Mouse (Mus musculus): ENCODE measurements around the gene Lrrc36.

GRCm38 (mm10) chr8:105404496-105404895 lies 8.9 kb upstream of the Lrrc36 start:
- TF ChIP-seq POLR2A (IDR thresholded peaks at IDR 0.05; ENCODE audit: low read depth, low read length) (no peak), CTCF (IDR thresholded peaks at IDR 0.05; ENCODE audit: extremely low read depth, insufficient read length, insufficient replicate concordance, low read depth, low read length) (no peak)
